Mouse (Mus musculus): ENCODE data around the gene Wdr66. TPM values are rescaled to one million over a fixed set of nuclear protein-coding genes. Genes with fewer than 3 reads are reported as not detected.
A peak's percentile ranks its signal among the peaks of the same experiment; 100 is the strongest.

Gene Wdr66
- total and polyA plus RNA-seq, 2 experiments from 2014 or later: 1.4 to 2.8 TPM

DNA sequence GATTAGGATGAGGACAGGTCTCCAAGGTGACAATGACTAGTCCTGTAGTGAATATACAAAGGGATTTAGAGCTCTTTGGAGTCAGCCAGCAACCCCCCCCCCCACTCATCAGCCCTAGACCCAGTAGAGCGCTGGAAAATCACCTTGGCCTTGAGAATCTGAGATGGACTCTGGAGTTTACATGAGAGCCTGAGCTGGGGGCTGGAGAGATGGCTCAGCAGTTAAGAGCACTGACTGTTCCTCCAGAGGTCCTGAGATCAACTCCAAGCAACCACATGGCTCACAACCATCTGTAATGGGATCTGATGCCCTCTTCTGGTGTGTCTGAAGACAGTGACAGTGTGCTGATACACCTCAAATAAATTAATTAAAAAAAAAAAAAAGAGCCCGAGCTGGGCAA lies 96.1 kb downstream of the Wdr66 start:
- no peak overlapping the region for H3K4me2 ChIP-seq (ENCODE audit: low read depth, low read length)

DNA sequence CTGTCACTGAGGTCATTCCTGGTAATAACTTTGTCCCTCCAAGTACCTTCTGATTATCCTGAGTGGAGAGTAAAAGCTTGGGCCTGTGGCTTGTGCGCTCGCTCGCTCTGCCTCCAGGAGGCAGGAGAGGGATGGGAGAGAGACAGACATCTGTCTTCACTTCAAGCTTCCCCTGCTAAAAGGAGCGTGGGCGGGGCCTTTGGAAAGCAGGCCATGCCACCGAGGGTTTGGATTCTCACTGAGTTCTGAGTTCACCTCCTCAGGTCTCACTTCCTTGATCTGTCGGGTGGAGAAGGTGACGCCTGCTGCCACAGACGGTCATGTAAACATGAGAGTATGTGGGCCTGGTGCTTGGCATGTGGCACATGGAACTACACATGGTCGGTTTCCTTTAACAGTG lies 98.5 kb downstream of the Wdr66 start:
- Histone ChIP-seq H3K4me3 (ENCODE audit: low read length) (no peak overlapping the region), H3K27me3 (ENCODE audit: insufficient read depth, low read length) (no peaks in the 10 kb centered on the region), H3K9me3 (ENCODE audit: low read length) (no peaks in the 10 kb centered on the region), H3K27ac (no peak overlapping the region), H3K9ac (replicated peaks; ENCODE audit: low read length) (no peak overlapping the region), H3K4me2 (ENCODE audit: low read depth, low read length) (no peak overlapping the region), H3K36me3 (ENCODE audit: insufficient read depth, low read length) (0 out of 2 replicates have a peak, but pooled peaks cover 1% of the 10 kb centered on the region), H3K4me1 (ENCODE audit: insufficient read depth, low read length) (peaks cover 13% of the 10 kb centered on the region)
- 64% methylated on average over 10 of the region's 10 CpGs for WGBS
- no peak for DNase-seq (ENCODE audit: low spot score)
- TF ChIP-seq CTCF (IDR thresholded peaks at IDR 0.05; ENCODE audit: low read depth): peak; percentile 35
- no peak for ATAC-seq

More for the DNA sequence above, 96.1 kb downstream of the Wdr66 start:
- ATAC-seq (no peak), DNase-seq (ENCODE audit: low spot score) (no peak)
- H3K9me3 ChIP-seq (ENCODE audit: low read length): no peaks in the 10 kb centered on the region
- WGBS: 72% methylated on average over 2 of the region's 2 CpGs
- no peak overlapping the region for H3K27ac ChIP-seq
- peaks cover 13% of the 10 kb centered on the region for H3K4me1 ChIP-seq (ENCODE audit: insufficient read depth, low read length)
- no peak overlapping the region for H3K9ac ChIP-seq (replicated peaks; ENCODE audit: low read length)
- H3K4me3 ChIP-seq (ENCODE audit: low read length): no peak overlapping the region
- no peaks in the 10 kb centered on the region for H3K27me3 ChIP-seq (ENCODE audit: insufficient read depth, low read length)
- H3K36me3 ChIP-seq (ENCODE audit: insufficient read depth, low read length): no peaks in the 10 kb centered on the region
- no peak for TF ChIP-seq CTCF (IDR thresholded peaks at IDR 0.05; ENCODE audit: low read depth)

DNA sequence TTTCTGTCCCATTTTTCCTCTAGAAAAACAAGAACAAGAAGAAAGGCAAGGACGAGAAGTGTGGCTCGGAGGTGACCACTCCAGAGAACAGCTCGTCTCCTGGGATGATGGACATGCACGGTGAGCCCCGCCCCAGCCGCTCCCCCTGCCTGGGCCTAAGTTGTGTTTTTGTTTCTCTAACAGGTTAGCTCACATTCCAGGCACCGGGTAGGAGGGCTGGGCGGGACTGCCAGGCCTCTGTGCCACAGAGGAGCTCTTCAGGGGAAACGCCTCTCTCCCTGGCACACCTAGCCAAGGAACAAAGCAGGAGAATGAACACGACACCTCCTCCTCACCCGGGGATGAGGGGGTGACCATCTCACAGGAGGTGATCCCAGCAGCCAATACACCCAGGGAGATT lies 104.0 kb downstream of the Wdr66 start:
- DNase-seq (ENCODE audit: low spot score): no peak
- no peak overlapping the region for H3K4me2 ChIP-seq (ENCODE audit: low read depth, low read length)
- H3K27ac ChIP-seq: no peak overlapping the region
- H3K9me3 ChIP-seq (ENCODE audit: low read length): no peaks in the 10 kb centered on the region
- no peaks in the 10 kb centered on the region for H3K4me1 ChIP-seq (ENCODE audit: insufficient read depth, low read length)
- WGBS: 85% methylated on average over 11 of the region's 11 CpGs
- no peak for TF ChIP-seq CTCF (IDR thresholded peaks at IDR 0.05; ENCODE audit: low read depth)
- no peak for ATAC-seq
- H3K36me3 ChIP-seq (ENCODE audit: insufficient read depth, low read length): peaks cover 46% of the 10 kb centered on the region
- H3K4me3 ChIP-seq (ENCODE audit: low read length): no peak overlapping the region
- H3K9ac ChIP-seq (replicated peaks; ENCODE audit: low read length): no peak overlapping the region
- no peaks in the 10 kb centered on the region for H3K27me3 ChIP-seq (ENCODE audit: insufficient read depth, low read length)

DNA sequence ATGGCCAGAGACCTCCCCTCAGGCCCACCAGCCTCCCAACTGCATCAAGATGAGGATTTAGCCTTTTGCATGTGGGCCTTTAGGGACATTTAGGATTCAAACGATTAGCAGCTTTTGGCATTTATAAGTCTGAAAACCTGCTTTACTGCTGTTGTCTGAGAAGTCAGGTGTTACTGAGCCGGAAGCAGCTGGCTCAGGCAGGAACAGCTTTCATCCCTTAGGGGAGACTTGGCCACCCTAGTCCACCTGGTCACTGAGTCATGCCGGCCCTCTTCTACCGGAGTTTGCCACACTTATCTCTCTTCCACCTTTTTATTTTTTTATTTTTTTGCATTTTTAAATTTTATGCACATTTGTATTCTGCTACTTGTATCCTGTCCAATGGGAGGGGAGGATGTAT lies 105.4 kb downstream of the Wdr66 start:
- WGBS: 80% methylated on average over 4 of the region's 4 CpGs
- no peak for ATAC-seq
- no peak for TF ChIP-seq CTCF (IDR thresholded peaks at IDR 0.05; ENCODE audit: low read depth)

DNA sequence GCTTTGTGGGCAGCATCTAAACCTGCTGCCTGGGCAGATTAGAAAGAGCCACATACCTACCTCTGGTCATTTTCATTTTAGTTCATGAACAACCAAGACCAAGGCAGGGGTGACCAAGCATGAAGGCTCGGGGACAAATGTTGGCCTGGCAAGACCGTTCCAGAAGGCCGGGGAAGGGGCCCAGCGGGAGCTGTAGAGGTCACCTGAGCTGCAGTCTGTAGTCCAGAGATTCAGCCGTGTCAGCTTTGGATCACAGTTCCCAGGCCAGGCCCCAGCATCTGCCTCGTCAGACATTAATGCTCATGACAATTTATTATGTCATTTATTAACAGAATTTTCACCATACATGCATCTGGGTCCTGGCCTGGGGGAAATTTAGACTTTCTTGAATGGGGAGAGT lies 107.5 kb downstream of the Wdr66 start:
- ATAC-seq (no peak), DNase-seq (ENCODE audit: low spot score) (no peak)
- H3K4me1 ChIP-seq (ENCODE audit: insufficient read depth, low read length): no peaks in the 10 kb centered on the region
- H3K4me2 ChIP-seq (ENCODE audit: low read depth, low read length): no peak overlapping the region
- no peak overlapping the region for H3K9ac ChIP-seq (replicated peaks; ENCODE audit: low read length)
- TF ChIP-seq CTCF (IDR thresholded peaks at IDR 0.05; ENCODE audit: low read depth): no peak
- 77% methylated on average over 6 of the region's 6 CpGs for WGBS
- no peak overlapping the region for H3K27ac ChIP-seq
- peaks cover 66% of the 10 kb centered on the region for H3K36me3 ChIP-seq (ENCODE audit: insufficient read depth, low read length)
- no peaks in the 10 kb centered on the region for H3K9me3 ChIP-seq (ENCODE audit: low read length)
- no peak overlapping the region for H3K4me3 ChIP-seq (ENCODE audit: low read length)
- no peaks in the 10 kb centered on the region for H3K27me3 ChIP-seq (ENCODE audit: insufficient read depth, low read length)

More for the DNA sequence above, 105.4 kb downstream of the Wdr66 start:
- no peak overlapping the region for H3K4me3 ChIP-seq (ENCODE audit: low read length)
- no peaks in the 10 kb centered on the region for H3K27me3 ChIP-seq (ENCODE audit: insufficient read depth, low read length)
- no peak overlapping the region for H3K27ac ChIP-seq
- H3K36me3 ChIP-seq (ENCODE audit: insufficient read depth, low read length): peaks cover 58% of the 10 kb centered on the region
- no peak overlapping the region for H3K9ac ChIP-seq (replicated peaks; ENCODE audit: low read length)
- DNase-seq (ENCODE audit: low spot score): no peak
- H3K9me3 ChIP-seq (ENCODE audit: low read length): no peaks in the 10 kb centered on the region
- H3K4me2 ChIP-seq (ENCODE audit: low read depth, low read length): no peak overlapping the region
- H3K4me1 ChIP-seq (ENCODE audit: insufficient read depth, low read length): no peaks in the 10 kb centered on the region

DNA sequence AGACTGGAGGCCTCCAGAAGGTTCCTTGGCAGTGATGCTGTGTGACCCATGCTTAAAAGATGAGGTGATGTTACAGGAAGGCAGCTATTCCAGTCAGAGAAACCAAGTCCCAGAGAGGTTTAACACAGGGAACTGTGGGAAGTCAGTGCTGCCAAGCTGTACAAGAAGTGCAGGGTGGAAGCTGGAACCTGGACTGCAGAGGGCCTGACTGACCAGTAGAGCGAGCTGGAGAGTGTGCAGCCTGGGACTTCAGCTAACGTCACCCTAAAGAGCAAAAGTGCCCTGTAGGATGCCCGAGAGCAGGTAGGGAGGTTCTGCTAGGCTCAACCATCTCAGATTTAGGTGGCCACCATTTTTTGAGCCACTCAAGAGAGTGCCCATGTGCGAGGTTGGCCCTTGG lies 111.0 kb downstream of the Wdr66 start:
- 85% methylated on average over 4 of the region's 4 CpGs for WGBS
- Histone ChIP-seq H3K36me3 (ENCODE audit: insufficient read depth, low read length) (peaks cover 54% of the 10 kb centered on the region), H3K27ac (no peak overlapping the region), H3K4me3 (ENCODE audit: low read length) (no peak overlapping the region), H3K9me3 (ENCODE audit: low read length) (no peaks in the 10 kb centered on the region), H3K27me3 (ENCODE audit: insufficient read depth, low read length) (no peaks in the 10 kb centered on the region), H3K4me2 (ENCODE audit: low read depth, low read length) (no peak overlapping the region), H3K9ac (replicated peaks; ENCODE audit: low read length) (no peak overlapping the region), H3K4me1 (ENCODE audit: insufficient read depth, low read length) (no peaks in the 10 kb centered on the region)
- no peak for ATAC-seq
- no peak for DNase-seq (ENCODE audit: low spot score)
- TF ChIP-seq CTCF (IDR thresholded peaks at IDR 0.05; ENCODE audit: low read depth): peak; percentile 27; the same call in 1 of the 2 replicates

DNA sequence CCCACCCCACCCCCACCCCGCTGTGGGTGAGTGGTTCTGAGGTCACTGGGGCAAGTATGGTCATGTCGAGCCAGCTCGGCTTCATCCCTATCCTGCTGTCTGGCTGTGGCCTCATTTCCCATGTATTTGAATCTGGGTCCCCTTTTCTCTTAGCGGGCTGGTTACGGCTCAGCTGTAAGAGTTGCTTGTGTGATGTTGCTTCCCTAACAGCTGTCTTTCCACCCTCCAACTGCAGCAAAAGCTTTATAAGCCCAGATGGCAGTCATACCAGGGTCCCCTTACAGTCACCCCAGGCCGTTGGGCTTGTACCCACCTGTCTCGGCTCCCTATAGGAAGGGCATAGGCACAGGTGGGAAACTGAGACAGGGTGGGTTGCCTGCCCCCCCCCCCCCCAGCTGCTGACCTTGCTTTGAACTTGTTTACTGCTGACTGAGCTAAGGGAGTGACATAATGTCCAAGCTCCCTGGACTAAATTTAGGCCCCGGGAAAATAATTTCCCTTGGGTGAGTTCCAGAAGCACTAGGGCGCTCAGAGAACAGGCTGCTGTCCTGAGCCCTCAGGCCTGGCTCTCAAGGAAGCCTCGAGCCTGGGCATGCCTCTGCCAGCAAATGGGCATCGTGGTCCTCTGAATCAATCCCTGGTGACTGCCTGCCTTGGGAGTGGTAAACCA lies 112.5 kb downstream of the Wdr66 start:
- H3K27ac ChIP-seq: no peak overlapping the region
- ATAC-seq (no peak), DNase-seq (ENCODE audit: low spot score) (no peak)
- no peak overlapping the region for H3K4me2 ChIP-seq (ENCODE audit: low read depth, low read length)
- H3K36me3 ChIP-seq (ENCODE audit: insufficient read depth, low read length): peaks cover 38% of the 10 kb centered on the region
- H3K27me3 ChIP-seq (ENCODE audit: insufficient read depth, low read length): no peaks in the 10 kb centered on the region
- WGBS: 78% methylated on average over 11 of the region's 11 CpGs
- TF ChIP-seq CTCF (IDR thresholded peaks at IDR 0.05; ENCODE audit: low read depth): no peak
- no peak overlapping the region for H3K9ac ChIP-seq (replicated peaks; ENCODE audit: low read length)
- no peak overlapping the region for H3K4me3 ChIP-seq (ENCODE audit: low read length)
- no peaks in the 10 kb centered on the region for H3K4me1 ChIP-seq (ENCODE audit: insufficient read depth, low read length)
- H3K9me3 ChIP-seq (ENCODE audit: low read length): no peaks in the 10 kb centered on the region
